Mouse (Mus musculus): ENCODE results near the gene Arl8b. TPM values are rescaled to one million over a fixed set of nuclear protein-coding genes. Genes with fewer than 3 reads are reported as not detected.
"Not testable (repeated sequence)": the region's sequence is repeated elsewhere in the genome, so short reads cannot be mapped to it uniquely, and the experiment has no call there.

Arl8b gene
- polyA plus RNA-seq, 1 experiment from 2014 or later: 78.7 TPM

DNA sequence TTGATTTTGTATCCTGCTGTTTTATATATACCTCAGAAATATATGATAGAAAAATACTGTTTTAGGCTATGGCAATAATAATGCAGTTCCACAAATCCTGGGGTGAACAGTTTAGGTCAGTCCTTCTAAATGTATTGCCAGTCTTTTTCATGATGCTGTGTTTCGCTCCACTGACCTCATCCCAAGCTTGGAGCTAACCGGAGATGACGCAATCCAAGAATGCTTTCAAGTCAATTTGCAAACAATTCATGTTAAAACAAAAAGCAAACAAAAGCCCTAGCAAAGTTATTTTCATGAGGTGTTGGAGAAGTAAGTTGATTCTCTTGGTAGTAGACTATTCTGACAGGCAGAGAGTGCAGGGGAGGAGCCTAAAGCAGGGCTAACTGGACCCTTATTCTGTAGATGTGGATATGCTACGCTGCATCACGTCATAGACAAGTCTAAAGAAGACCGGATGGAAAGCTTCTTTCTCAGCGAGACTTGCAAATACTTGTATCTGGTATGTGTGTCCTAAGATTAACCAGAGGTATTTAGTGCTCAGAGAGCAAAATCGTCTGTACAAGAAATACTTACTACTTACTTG lies 69.3 kb downstream of the Arl8b start:
- Histone ChIP-seq H3K4me3 (ENCODE audit: low read depth, low read length) (no peak overlapping the region), H3K4me1 (ENCODE audit: control insufficient read depth, insufficient read depth, low read length) (no peaks in the 10 kb centered on the region), H3K9me3 (ENCODE audit: control insufficient read depth, low read length) (no peaks in the 10 kb centered on the region), H3K36me3 (ENCODE audit: control insufficient read depth, insufficient read depth, low read length) (peaks cover 83% of the 10 kb centered on the region), H3K27me3 (replicated peaks; ENCODE audit: control insufficient read depth, insufficient read depth, low read length) (no peaks in the 10 kb centered on the region), H3K9ac (ENCODE audit: low read depth, low read length) (no peak overlapping the region), H3K4me2 (ENCODE audit: low read depth, low read length) (no peak overlapping the region), H3K27ac (replicated peaks; ENCODE audit: low read depth, low read length) (no peak overlapping the region)
- 90% methylated on average over 8 of the region's 8 CpGs for WGBS
- DNase-seq (ENCODE audit: low spot score): no peak
- ATAC-seq (ENCODE audit: low read depth): no peak

DNA sequence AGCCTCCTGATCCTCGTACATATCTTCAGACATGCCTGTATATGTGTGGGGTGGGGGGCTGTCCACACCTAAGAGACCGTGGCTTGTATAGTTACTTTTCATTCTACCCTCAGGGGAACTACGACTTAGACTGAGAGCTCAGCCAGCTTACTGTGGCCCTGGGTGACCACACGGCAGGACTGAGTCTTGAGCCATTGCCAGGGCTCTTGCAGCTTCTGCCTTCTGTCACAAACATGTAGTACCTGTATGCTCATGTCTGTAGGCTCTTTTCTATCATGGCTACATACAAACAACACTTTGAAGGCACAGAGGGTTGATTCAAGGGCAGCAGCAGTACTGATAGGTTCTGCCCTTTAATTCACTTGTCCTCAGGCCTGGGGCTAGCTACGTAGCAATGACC lies 70.1 kb downstream of the Arl8b start:
- Histone ChIP-seq H3K36me3 (ENCODE audit: control insufficient read depth, insufficient read depth, low read length) (peaks cover 81% of the 10 kb centered on the region), H3K9me3 (ENCODE audit: control insufficient read depth, low read length) (no peaks in the 10 kb centered on the region), H3K27me3 (replicated peaks; ENCODE audit: control insufficient read depth, insufficient read depth, low read length) (no peaks in the 10 kb centered on the region), H3K4me1 (ENCODE audit: control insufficient read depth, insufficient read depth, low read length) (no peaks in the 10 kb centered on the region), H3K27ac (replicated peaks; ENCODE audit: low read depth, low read length) (no peak overlapping the region), H3K4me3 (ENCODE audit: low read depth, low read length) (no peak overlapping the region), H3K9ac (ENCODE audit: low read depth, low read length) (no peak overlapping the region), H3K4me2 (ENCODE audit: low read depth, low read length) (no peak overlapping the region)
- ATAC-seq (ENCODE audit: low read depth) (no peak), DNase-seq (ENCODE audit: low spot score) (no peak)
- WGBS: 86% methylated on average over 5 of the region's 5 CpGs

DNA sequence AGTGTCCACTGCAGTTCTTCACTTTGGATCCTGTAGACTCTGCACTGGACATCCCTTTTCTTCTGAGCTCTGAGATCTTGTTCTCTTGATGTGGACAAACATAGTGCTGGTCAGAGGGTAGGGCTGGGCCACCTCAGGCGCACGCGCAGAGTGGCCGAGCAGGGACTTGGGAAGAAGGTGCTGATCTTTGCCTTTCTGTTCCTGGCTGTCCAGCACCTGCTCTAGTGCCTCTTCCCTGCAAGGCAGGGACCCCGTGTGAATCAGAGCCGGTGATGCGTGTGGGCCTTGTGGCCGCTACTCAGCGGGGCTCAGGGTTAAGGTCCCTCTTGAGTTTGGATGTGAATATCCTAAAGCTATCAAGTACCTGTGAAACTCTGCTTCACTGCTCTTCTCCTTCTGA lies 75.7 kb downstream of the Arl8b start:
- no peak for DNase-seq (ENCODE audit: low spot score)
- peaks cover 10% of the 10 kb centered on the region for H3K9me3 ChIP-seq (ENCODE audit: control insufficient read depth, low read length)
- no peaks in the 10 kb centered on the region for H3K4me1 ChIP-seq (ENCODE audit: control insufficient read depth, insufficient read depth, low read length)
- ATAC-seq (ENCODE audit: low read depth): no peak
- H3K27me3 ChIP-seq (replicated peaks; ENCODE audit: control insufficient read depth, insufficient read depth, low read length): no peaks in the 10 kb centered on the region
- no peak overlapping the region for H3K4me2 ChIP-seq (ENCODE audit: low read depth, low read length)
- peaks cover 37% of the 10 kb centered on the region for H3K36me3 ChIP-seq (ENCODE audit: control insufficient read depth, insufficient read depth, low read length)
- H3K9ac ChIP-seq (ENCODE audit: low read depth, low read length): no peak overlapping the region
- no peak overlapping the region for H3K27ac ChIP-seq (replicated peaks; ENCODE audit: low read depth, low read length)
- no peak overlapping the region for H3K4me3 ChIP-seq (ENCODE audit: low read depth, low read length)
- 92% methylated on average over 9 of the region's 9 CpGs for WGBS

DNA sequence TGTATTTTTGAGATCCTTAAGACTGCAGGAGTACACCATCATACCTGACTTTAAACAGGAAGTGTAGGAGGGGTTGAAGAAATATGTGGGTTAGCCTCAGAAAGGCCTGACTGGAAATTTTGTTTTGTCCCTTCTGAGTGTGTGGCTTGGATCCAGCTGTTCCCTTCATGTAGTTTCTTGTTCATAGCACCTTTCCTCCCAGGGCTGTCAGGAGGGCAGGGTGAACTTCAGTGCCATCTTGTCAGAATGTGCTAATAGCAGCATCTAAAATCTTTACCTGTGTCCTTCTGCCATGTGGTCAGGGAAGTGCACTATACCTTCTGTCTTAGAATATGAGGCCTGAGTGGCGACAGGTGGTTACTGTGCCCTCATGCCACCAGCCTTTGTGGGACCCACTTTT lies 78.3 kb downstream of the Arl8b start:
- H3K27ac ChIP-seq (replicated peaks; ENCODE audit: low read depth, low read length): no peak overlapping the region
- no peaks in the 10 kb centered on the region for H3K27me3 ChIP-seq (replicated peaks; ENCODE audit: control insufficient read depth, insufficient read depth, low read length)
- H3K9me3 ChIP-seq (ENCODE audit: control insufficient read depth, low read length): peaks cover 10% of the 10 kb centered on the region
- no peak overlapping the region for H3K4me2 ChIP-seq (ENCODE audit: low read depth, low read length)
- DNase-seq (ENCODE audit: low spot score) (no peak), ATAC-seq (ENCODE audit: low read depth) (no peak)
- no peaks in the 10 kb centered on the region for H3K4me1 ChIP-seq (ENCODE audit: control insufficient read depth, insufficient read depth, low read length)
- H3K36me3 ChIP-seq (ENCODE audit: control insufficient read depth, insufficient read depth, low read length): peaks cover 14% of the 10 kb centered on the region
- WGBS: 100% methylated on average over 1 of the region's 1 CpGs
- H3K9ac ChIP-seq (ENCODE audit: low read depth, low read length): no peak overlapping the region
- H3K4me3 ChIP-seq (ENCODE audit: low read depth, low read length): no peak overlapping the region

DNA sequence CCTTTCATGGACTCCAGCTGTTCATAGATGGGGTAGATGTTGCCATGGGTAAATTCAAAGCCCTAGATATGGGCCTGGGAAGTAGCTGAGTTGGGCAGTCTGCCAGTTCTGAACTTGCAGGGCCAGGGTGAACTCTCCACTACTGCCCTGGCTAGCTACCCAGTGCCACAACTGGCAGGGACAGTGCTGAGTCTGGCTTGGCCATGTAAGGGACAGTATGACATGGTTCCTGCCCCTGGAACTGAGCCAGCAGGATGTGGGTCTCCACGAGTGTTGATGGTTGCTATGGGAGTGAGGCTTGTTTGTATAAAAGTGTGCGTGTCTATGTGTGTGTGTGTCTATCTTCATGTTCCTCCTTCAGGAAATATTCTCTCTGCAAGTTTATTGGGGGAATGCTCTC lies 79.6 kb downstream of the Arl8b start:
- DNase-seq (ENCODE audit: low spot score) (no peak), ATAC-seq (ENCODE audit: low read depth) (0 out of 2 replicates have a peak, but pooled peaks have one; percentile 8)
- WGBS: 82% methylated on average over 2 of the region's 2 CpGs
- Histone ChIP-seq H3K4me1 (ENCODE audit: control insufficient read depth, insufficient read depth, low read length) (no peaks in the 10 kb centered on the region), H3K4me2 (ENCODE audit: low read depth, low read length) (no peak overlapping the region), H3K4me3 (ENCODE audit: low read depth, low read length) (no peak overlapping the region), H3K36me3 (ENCODE audit: control insufficient read depth, insufficient read depth, low read length) (0 out of 2 replicates have a peak, but pooled peaks cover 8% of the 10 kb centered on the region), H3K9ac (ENCODE audit: low read depth, low read length) (no peak overlapping the region), H3K27me3 (replicated peaks; ENCODE audit: control insufficient read depth, insufficient read depth, low read length) (no peaks in the 10 kb centered on the region), H3K9me3 (ENCODE audit: control insufficient read depth, low read length) (peaks cover 10% of the 10 kb centered on the region), H3K27ac (replicated peaks; ENCODE audit: low read depth, low read length) (no peak overlapping the region)

DNA sequence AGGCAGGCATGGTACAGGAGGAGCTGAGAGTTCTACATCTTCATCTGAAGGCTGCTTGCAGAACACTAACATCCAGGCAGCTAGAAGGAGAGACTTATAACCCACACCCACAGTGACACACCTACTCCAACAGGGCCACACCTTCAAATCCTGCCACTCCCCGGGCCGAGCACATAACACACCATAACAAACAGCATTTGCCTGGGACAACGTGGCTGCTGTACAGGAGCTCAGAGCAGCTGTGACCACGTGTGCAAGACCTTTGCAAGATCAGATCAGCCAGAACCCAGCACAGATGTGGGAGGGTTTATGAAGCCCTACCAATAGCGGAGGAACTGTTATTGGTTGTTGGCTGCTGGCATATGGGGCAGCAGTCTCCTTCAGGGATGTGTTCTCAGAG lies 83.4 kb downstream of the Arl8b start:
- no peak for DNase-seq (ENCODE audit: low spot score)
- no peaks in the 10 kb centered on the region for H3K27me3 ChIP-seq (replicated peaks; ENCODE audit: control insufficient read depth, insufficient read depth, low read length)
- ATAC-seq (ENCODE audit: low read depth): no peak
- H3K4me2 ChIP-seq (ENCODE audit: low read depth, low read length): no peak overlapping the region
- H3K9me3 ChIP-seq (ENCODE audit: control insufficient read depth, low read length): peaks cover 10% of the 10 kb centered on the region
- H3K9ac ChIP-seq (ENCODE audit: low read depth, low read length): no peak overlapping the region
- no peak overlapping the region for H3K4me3 ChIP-seq (ENCODE audit: low read depth, low read length)
- WGBS: 63% methylated on average over 5 of the region's 5 CpGs
- H3K36me3 ChIP-seq (ENCODE audit: control insufficient read depth, insufficient read depth, low read length): 0 out of 2 replicates have a peak, but pooled peaks cover 3% of the 10 kb centered on the region
- H3K4me1 ChIP-seq (ENCODE audit: control insufficient read depth, insufficient read depth, low read length): no peaks in the 10 kb centered on the region
- no peak overlapping the region for H3K27ac ChIP-seq (replicated peaks; ENCODE audit: low read depth, low read length)

DNA sequence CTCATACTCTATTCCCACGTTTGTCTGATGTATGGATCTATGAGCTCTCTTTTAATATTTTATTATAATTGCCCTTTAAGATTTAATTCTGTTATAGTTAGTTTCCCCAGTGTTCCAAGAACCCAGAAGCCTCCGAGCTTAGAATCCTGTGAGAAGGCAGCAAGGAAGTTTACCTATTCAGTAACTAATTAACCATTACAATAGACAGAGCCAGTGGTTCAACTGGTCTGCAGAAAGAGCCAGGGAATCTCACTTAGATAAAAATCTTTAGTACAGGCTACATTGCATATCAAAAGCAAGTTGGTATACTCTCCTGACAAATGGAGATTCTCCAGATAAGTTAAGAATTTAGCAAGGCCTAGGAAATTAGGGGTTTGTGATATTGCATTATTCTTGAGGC lies 86.1 kb downstream of the Arl8b start:
- H3K9me3 ChIP-seq (ENCODE audit: control insufficient read depth, low read length); H3K9ac ChIP-seq (ENCODE audit: low read depth, low read length); H3K36me3 ChIP-seq (ENCODE audit: control insufficient read depth, insufficient read depth, low read length); H3K27me3 ChIP-seq (replicated peaks; ENCODE audit: control insufficient read depth, insufficient read depth, low read length); H3K4me3 ChIP-seq (ENCODE audit: low read depth, low read length); DNase-seq (ENCODE audit: low spot score); H3K4me1 ChIP-seq (ENCODE audit: control insufficient read depth, insufficient read depth, low read length); ATAC-seq (ENCODE audit: low read depth); H3K27ac ChIP-seq (replicated peaks; ENCODE audit: low read depth, low read length); H3K4me2 ChIP-seq (ENCODE audit: low read depth, low read length): not testable (repeated sequence)
- 62% methylated on average over 2 of the region's 2 CpGs for WGBS

DNA sequence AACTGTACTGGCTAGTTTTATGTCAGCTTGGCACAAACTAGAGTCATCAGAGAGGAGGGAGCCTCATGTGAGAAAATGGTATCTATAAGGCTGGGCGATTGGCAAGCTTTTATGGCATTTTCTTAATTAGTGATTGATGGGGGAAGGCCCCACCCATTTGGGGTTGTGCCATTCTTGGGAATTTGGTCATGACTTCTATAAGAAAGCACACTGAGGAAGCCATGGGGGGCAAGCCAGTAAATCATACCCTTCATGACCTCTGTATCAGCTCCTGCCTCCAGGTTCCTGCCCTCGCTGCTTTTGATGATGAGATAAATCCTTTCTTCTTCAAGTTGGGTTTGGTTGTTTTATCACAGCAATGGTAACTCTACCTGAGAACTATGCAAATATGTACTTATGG lies 87.5 kb downstream of the Arl8b start:
- H3K4me2 ChIP-seq (ENCODE audit: low read depth, low read length): no peak overlapping the region
- H3K27me3 ChIP-seq (replicated peaks; ENCODE audit: control insufficient read depth, insufficient read depth, low read length): no peaks in the 10 kb centered on the region
- H3K27ac ChIP-seq (replicated peaks; ENCODE audit: low read depth, low read length): no peak overlapping the region
- H3K9me3 ChIP-seq (ENCODE audit: control insufficient read depth, low read length): no peaks in the 10 kb centered on the region
- H3K4me1 ChIP-seq (ENCODE audit: control insufficient read depth, insufficient read depth, low read length): no peaks in the 10 kb centered on the region
- ATAC-seq (ENCODE audit: low read depth) (no peak), DNase-seq (ENCODE audit: low spot score) (no peak)
- no peaks in the 10 kb centered on the region for H3K36me3 ChIP-seq (ENCODE audit: control insufficient read depth, insufficient read depth, low read length)
- H3K4me3 ChIP-seq (ENCODE audit: low read depth, low read length): no peak overlapping the region
- H3K9ac ChIP-seq (ENCODE audit: low read depth, low read length): no peak overlapping the region
- WGBS: 90% methylated on average over 2 of the region's 2 CpGs

DNA sequence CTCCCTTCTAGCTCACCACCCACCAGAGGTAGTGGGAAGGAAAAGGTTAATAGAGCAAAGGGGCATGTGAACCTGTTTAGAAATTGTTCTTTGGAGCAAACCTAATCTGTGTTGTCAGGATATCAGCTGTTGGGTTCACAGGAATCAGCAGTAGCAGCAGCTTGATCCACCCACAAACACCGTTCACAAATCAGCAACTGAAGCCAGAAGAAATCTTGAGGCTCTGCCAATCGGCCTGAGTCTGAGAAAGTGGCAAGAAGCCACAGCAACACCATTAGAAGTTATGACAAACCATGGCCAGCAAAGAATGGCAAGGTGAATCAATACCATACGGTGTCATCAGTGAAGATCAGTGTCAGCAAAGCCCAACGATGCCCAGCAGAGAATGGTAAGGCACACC lies 88.4 kb downstream of the Arl8b start:
- H3K9ac ChIP-seq (ENCODE audit: low read depth, low read length): no peak overlapping the region
- ATAC-seq (ENCODE audit: low read depth) (no peak), DNase-seq (ENCODE audit: low spot score) (no peak)
- H3K9me3 ChIP-seq (ENCODE audit: control insufficient read depth, low read length): no peaks in the 10 kb centered on the region
- H3K36me3 ChIP-seq (ENCODE audit: control insufficient read depth, insufficient read depth, low read length): no peaks in the 10 kb centered on the region
- H3K27ac ChIP-seq (replicated peaks; ENCODE audit: low read depth, low read length): no peak overlapping the region
- H3K27me3 ChIP-seq (replicated peaks; ENCODE audit: control insufficient read depth, insufficient read depth, low read length): no peaks in the 10 kb centered on the region
- 88% methylated on average over 4 of the region's 4 CpGs for WGBS
- H3K4me3 ChIP-seq (ENCODE audit: low read depth, low read length): no peak overlapping the region
- no peak overlapping the region for H3K4me2 ChIP-seq (ENCODE audit: low read depth, low read length)
- H3K4me1 ChIP-seq (ENCODE audit: control insufficient read depth, insufficient read depth, low read length): no peaks in the 10 kb centered on the region
